Mouse (Mus musculus): ENCODE results near the gene Als2cl. TPM values are rescaled to one million over a fixed set of nuclear protein-coding genes. Genes with fewer than 3 reads are reported as not detected.
A peak's percentile ranks its signal among the peaks of the same experiment; 100 is the strongest.

Als2cl gene
- 0.87 and 3.1 TPM in 2 replicates for total RNA-seq (2017)

GRCm38 (mm10) chr9:110879191-110879920 lies at the start of gene Als2cl:
Als2cl (plus strand) TSS chr9:110879870.
- ATAC-seq (replicated peaks; ENCODE audit: low read depth, poor library complexity, severe bottlenecking) = no peak

DNA sequence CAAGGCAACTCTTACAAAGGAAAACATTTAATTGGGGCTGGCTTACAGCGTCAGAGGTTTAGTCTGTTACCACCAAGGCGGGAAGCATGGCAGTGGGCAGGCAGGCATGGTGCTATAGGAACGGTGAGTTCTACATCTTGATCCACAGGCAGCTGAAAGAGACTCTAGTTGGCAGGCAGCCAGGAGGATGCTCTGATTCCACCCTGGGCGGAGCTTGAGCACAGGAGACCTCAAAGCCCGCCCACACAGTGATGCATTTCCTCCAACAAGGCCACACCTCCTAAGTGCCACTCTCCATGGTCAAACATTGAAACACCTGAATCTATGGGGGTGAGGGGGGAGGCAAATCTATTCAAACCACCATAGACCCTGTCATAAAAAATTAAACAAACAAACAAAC lies 46.6 kb upstream of the Als2cl start:
- ATAC-seq (replicated peaks; ENCODE audit: low read depth, poor library complexity, severe bottlenecking) = no peak

DNA sequence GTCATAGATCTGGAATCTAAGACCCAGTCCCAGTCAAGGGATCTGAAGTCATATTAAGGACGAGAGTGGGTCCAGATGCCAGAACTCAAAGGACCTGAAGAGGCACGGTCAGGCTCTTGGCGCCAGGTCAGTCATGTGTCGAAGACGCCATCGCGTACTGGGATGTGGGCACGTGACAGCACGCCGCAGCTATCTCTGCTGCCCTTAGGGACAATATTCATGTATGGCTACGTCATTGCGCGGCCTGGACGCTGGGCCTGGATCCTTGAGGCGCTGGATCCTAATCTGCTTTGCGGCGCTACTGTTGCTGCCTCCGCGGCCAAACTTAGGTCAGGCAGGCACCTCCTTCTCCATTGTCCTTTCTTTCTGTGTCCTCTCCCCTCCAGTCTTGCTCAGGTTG lies 45.3 kb upstream of the Als2cl start, which contains the start of gene Prss45:
Gene Prss45 (plus strand): TSS at position 178 of the 400 bp plus-strand sequence.
- no peak for ATAC-seq (replicated peaks; ENCODE audit: low read depth, poor library complexity, severe bottlenecking)

- ATAC-seq (replicated peaks; ENCODE audit: low read depth, poor library complexity, severe bottlenecking) = no peak
Observed at GRCm38 (mm10) chr9:110834961-110835360, 44.7 kb upstream of the Als2cl start.

DNA sequence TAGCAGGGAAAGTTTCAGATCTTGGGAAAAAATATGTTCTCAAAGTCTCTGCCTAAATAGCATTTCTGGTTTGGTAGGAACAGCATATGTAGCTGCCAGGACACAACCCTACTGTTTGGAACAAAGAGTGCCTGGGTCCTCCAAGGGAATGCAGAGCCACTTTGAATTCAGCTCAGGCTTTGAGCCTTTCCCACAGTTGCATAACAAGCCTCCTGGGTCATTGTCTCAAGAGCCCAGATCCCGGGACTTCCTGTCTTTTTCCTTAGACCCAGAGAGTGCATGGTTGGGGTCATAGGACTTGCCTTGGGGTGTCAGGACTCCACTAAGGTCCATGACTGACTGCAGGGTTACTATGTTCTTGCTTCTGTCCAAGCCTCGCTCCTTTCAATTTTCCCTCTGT lies 43.6 kb upstream of the Als2cl start:
- no peak for ATAC-seq (replicated peaks; ENCODE audit: low read depth, poor library complexity, severe bottlenecking)

GRCm38 (mm10) chr9:110840905-110841304 lies 38.8 kb upstream of the Als2cl start:
- ATAC-seq (replicated peaks; ENCODE audit: low read depth, poor library complexity, severe bottlenecking) = peak; percentile 18; the same call in 1 of the 2 replicates

DNA sequence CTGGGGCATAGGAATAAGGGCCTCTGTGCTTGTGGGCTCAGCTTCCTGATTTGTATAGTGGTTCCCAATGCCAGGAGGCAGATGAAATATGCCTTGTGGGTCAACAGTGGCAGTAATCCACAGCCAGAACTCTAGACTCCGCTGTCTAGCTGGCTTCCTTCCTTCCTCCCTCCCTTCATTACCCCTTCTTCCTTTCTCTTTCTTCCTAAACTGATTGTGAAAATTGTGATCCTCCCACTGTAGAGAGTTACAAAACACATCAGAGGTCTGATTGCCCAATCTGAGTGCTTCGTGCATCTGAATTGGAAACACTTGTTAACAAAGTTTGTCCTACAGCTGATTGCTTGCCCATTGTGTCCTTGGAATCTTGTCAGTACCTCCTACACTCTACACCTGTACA lies 38.2 kb upstream of the Als2cl start:
- ATAC-seq (replicated peaks; ENCODE audit: low read depth, poor library complexity, severe bottlenecking) = peak; percentile 74

GRCm38 (mm10) chr9:110844206-110844605 lies 35.5 kb upstream of the Als2cl start, which contains the start of gene Prss46:
Prss46 (plus strand) TSS chr9:110844506.
- no peak for ATAC-seq (replicated peaks; ENCODE audit: low read depth, poor library complexity, severe bottlenecking)

- no peak for ATAC-seq (replicated peaks; ENCODE audit: low read depth, poor library complexity, severe bottlenecking)
Observed at GRCm38 (mm10) chr9:110849162-110849561, 30.5 kb upstream of the Als2cl start.

DNA sequence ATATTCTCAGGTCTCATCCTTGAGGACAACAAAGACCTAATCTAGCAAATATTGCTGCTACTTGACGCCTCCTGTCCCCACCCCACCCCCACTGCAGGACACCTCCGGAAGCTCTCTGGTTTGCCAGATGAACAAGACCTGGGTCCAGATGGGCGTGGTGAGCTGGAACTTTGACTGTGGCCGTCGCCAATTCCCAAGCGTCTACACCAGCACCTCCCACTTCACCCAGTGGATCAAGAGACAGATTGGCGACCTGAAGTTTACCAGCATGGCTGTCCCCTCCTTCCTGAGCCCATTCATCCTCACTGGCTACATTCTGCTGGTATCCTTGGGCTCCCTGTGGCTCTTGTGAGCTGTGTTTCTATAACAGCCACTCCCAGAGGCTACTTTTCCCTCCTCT lies 23.8 kb upstream of the Als2cl start:
- ATAC-seq (replicated peaks; ENCODE audit: low read depth, poor library complexity, severe bottlenecking) = no peak

- peak; percentile 31 for ATAC-seq (replicated peaks; ENCODE audit: low read depth, poor library complexity, severe bottlenecking)
Observed at GRCm38 (mm10) chr9:110856920-110857319, 22.8 kb upstream of the Als2cl start.

GRCm38 (mm10) chr9:110857781-110858472 lies 21.7 kb upstream of the Als2cl start, which contains the start of gene Prss50:
Prss50 (plus strand) TSS chr9:110857967.
- ATAC-seq (replicated peaks; ENCODE audit: low read depth, poor library complexity, severe bottlenecking) = no peak

DNA sequence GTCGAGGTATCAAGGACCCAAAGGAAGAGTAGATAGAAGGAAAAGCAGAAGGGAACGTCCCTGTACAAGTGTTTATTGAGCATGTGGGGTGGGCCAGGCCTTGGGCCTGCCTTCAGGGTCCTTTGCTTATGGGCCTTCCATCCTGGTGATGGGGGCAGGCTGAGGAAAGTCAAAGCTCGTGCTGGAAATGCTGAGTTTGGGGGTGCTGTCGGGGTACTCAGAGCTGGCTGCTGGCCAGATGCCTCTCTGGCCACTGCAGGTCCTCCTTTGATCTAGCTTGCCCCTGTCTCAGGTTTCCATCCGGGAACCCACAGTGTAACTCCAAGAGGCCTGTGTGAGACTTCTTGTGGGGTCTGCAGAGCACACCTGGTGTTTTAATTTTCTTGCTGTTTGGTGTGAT lies 21.1 kb upstream of the Als2cl start:
- ATAC-seq (replicated peaks; ENCODE audit: low read depth, poor library complexity, severe bottlenecking) = no peak

DNA sequence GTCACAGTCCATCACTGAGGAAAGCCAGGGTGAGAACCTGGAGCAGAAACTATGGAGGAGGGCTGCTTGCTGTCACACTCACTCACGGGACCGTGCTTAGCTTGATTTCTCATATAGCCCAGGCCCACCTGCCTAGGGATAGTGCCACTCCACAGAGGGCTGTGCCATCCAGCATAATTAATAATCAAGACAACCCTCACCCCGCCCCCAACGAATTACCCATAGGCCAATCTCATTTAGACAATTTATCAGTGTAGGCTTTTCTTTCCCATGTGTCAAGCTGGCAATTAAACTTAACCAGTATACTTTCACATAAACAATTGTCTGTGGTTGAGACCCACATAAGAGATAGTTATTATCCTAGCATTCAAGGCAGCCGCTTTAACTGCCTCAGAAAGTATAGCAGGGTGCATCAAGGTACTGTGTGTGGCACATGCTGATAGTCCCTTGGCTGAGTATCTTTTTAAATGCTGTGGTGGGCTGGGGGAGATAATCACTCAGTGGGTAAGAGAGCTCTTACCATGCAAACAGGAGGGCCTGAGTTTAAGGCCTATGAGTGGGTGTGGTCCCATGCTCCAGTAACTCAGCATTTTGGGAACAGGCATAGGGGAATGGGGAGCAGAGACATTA lies 20.6 kb upstream of the Als2cl start:
- peak; percentile 77 for ATAC-seq (replicated peaks; ENCODE audit: low read depth, poor library complexity, severe bottlenecking)

DNA sequence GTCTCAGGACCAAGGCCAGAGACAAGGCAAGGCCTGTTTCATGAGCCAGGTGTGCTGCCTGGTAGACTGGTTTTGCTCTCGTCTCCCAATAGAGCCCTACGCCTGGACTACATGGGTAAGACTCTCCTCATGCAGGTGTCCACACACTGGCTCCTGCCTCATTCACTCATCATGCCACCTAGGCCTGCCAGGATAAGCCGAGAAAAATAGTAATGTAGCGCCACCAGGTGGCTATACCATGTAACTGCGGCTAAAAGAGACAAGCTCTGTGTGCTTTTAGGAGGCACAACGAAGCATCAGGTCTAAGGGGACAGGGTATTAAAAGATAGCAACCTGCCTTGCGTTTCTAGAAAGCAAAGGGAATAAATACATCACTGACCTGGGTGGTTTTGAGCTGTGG lies 8.6 kb upstream of the Als2cl start:
- peak; percentile 78 for ATAC-seq (replicated peaks; ENCODE audit: low read depth, poor library complexity, severe bottlenecking)

GRCm38 (mm10) chr9:110873681-110874659 lies 5.7 kb upstream of the Als2cl start:
- no peak for ATAC-seq (replicated peaks; ENCODE audit: low read depth, poor library complexity, severe bottlenecking)

- ATAC-seq (replicated peaks; ENCODE audit: low read depth, poor library complexity, severe bottlenecking) = no peak
Observed at GRCm38 (mm10) chr9:110874660-110875191, 4.9 kb upstream of the Als2cl start.

DNA sequence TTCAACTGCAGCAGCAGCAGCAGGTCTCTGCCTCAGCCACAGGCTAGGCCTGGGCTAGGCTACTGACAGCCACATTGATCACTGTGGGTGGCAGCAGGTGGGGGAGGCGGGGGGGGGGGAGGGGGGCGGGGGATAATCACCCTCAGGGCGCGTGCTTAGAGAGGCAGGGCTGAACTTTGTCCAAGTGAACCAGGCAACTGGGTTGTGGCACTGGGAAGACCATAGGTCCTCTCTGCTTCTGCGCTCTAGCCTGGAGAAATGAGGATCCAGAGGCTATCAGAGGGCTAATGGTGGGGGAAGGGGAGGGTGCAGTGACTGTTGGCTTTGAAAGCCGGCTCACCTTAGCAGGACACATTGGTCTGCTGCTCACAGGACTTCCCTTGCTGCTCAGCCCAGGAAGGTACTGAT lies 4.4 kb upstream of the Als2cl start:
- ATAC-seq (replicated peaks; ENCODE audit: low read depth, poor library complexity, severe bottlenecking) = no peak

DNA sequence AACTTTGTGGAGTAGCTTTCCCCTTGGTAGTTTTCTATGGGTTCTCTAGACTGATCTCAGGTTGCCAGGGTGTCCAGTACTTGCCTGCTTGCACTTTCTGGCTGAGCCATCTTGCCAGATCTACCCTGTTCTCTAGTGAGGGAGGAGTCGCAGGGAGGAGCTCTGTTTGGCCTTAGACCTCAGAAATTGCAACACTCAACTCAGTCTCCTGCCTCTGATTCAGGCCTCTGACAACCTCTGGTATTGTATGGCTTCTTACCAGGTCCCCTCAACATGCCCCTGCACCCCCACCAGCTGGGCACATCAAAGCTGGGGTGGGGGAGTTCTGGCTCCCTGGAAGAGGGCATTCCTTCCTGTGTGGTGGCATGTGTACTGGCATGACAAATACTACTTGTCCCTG lies 2.3 kb upstream of the Als2cl start:
- peak; percentile 26 for ATAC-seq (replicated peaks; ENCODE audit: low read depth, poor library complexity, severe bottlenecking)
